Mouse (Mus musculus) testis, adult 2 months (tissue): Measurements from ENCODE around the gene Pip4k2b.

ENCODE experiments used
- CTCF ChIP-seq: fragments of 200-500 bp; IDR thresholded peaks from 2 replicates; pipeline ENCODE4 v1.5.1; 2012; ENCODE audit warnings: low read depth, mild to moderate bottlenecking, inconsistent platforms, low read length, moderate library complexity; ENCODE audit not compliant: control insufficient read depth, insufficient read depth, insufficient replicate concordance
- POLR2A ChIP-seq: fragments of 200-500 bp; IDR thresholded peaks from 2 replicates; pipeline ENCODE4 v1.6.1; 2012; ENCODE audit warnings: low read depth, mild to moderate bottlenecking, inconsistent platforms, low read length, moderate library complexity; ENCODE audit not compliant: control insufficient read depth

DNA sequence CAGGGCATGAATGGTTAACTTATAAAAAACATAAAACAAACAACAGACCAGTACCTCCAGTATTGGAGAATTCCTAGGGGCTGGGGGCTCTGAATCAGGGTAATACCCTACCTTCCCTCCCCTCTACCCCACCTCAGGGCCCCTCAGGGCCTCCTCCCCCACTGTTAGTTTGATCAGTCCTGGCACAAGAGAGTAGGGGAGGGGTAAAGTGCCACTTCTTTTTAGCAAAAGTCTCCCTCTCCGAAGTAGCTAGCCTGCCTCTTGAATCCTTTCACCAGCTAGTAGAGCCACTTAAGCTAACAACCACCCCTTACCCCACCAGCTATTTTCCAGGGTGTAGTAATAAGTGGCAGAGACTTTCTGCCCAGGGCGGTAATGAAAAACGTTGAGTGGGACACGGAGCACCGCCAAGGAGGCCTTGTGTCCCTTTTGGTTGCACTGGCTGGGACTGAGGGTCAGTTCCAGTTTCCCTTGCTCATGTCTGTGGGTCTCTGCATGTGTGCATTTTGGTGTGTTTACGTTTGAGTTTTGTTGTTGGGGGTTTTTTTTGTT lies 61.9 kb downstream of the Pip4k2b start:
- no peak for TF ChIP-seq POLR2A
- no peak for TF ChIP-seq CTCF
